Mouse (Mus musculus) large intestine, adult 2 months (tissue): ENCODE results near the gene Irf8. TPM values are rescaled to one million over a fixed set of nuclear protein-coding genes. Genes with fewer than 3 reads are reported as not detected.
A peak's percentile ranks its signal among the peaks of the same experiment; 100 is the strongest.

ENCODE experiments used
- DNase-seq: peaks from one replicate; pipeline ENCODE4 v3.0.0-alpha.2; 2012; ENCODE audit warnings: low read depth, low spot score
- WGBS: fragments of 180-500 bp; shearing (Covaris S2); methylation state at CpG from one replicate; pipeline ENCODE4 v1.1.7; 2018; 5-methylcytosine and 5-hydroxymethylcytosine counted together
- polyA plus RNA-seq: library from polyadenylated mRNA; depleted of rRNA; stranded (reverse); fragments of >200 nt; gene quantifications from 2 replicates; pipeline ENCODE4 v1.2.3, GENCODE M21; 2012; rRNA removed

The Irf8 gene
- polyA plus RNA-seq = 75.8 and 95.3 TPM in 2 replicates

DNA sequence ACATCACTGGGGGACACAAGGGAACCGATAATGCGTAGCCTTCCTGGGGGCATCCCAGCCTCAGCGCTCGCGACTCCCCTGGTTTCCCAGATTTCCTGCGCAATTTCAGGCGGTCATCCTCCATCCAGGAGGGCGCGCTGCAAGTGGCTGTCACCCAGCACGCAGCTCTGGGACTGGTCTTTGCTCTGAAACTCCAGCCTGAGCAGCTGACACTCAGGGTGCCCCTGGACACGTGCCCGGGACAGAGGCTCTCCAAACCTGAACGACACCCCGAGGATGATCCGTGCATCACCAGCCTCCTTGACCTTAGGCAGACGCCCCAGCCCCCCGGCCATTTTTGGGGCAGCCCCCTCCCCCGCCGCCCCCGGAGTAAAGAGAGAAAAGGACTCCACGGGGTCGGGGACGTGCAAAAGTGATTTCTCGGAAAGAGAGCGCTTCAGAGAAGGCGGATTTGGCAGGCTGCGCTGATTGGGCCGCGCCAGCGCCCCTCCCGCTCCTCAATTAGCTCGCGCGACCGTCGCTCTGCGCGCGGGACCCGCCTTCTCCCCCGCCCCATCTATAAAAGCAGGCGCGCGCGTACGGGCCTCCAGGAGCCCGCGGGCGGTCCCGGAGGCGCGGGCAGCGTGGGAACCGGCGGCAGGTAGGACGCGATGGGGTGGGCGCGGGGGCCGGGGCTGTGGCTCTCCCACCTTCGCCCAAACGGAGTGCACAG, at the start of gene Irf8:
Irf8 (plus strand) TSS at position 589 of the 712 bp plus-strand sequence.
- 1% methylated on average over 62 of the region's 62 CpGs for WGBS
- no peak for DNase-seq

DNA sequence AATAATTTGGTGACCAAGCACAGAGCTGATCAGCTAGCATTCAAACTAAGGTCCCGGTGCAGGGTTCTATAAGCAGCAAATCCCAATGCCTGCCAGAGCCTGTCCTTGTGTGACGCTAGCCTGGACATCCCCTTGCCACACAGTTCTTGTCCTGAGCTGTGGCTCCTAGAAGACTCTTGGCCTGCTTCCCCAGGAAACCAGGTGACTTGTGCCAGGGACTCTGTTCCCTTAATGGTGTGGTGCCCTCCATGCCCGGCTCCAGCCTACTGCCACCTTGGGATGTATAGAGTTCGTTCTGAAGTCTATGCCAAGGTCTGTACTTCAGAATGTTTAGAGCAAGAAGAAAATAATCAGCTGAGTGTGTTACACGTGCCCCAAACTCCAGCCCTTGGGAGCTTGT, 49.6 kb upstream of the Irf8 start:
- DNase-seq = no peak
- 86% methylated on average over 5 of the region's 5 CpGs for WGBS

DNA sequence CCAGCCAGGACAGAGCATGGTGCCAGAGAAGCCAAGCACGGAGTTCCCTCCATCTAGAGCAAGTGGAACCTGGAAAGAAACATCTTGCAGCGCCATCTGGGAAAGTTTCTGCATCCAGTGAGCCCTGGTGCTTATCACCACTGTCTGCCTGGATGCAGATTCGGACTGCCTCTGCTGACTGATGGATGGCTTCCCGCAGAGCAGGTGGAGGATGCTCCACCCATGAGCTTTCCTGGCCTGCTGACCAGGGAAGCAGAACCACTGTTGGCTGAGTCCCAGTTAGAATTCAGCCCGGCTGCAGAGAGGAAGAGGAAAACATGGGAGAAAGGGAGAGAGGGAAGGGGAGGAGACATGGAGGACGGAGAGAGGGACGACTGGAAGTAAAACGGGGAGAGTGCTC, 48.4 kb upstream of the Irf8 start:
- no peak for DNase-seq
- 52% methylated on average over 8 of the region's 8 CpGs for WGBS

DNA sequence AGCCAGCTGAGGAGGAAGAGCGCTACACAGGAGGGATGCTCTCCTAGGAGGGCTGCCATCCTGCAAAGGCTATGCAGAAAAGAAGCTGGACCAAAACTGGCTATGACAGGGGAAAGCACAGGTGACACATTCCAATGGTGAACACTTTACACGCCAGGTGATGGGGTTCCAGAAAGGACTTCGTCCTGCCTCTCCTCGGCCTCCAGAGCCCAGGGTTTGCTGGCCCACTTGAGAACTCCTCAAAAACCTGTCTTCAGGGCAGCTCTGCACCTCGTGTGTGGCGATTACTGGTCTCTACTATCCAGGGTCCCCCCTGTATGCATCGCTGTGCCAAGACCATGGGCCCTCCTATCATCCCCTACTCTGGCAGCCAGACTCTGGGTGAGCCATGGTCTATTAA, 47.6 kb upstream of the Irf8 start:
- 96% methylated on average over 7 of the region's 7 CpGs for WGBS

GRCm38 (mm10) chr8:120692934-120693333, 43.2 kb upstream of the Irf8 start:
- no peak for DNase-seq
- 51% methylated on average over 4 of the region's 4 CpGs for WGBS

More for the DNA sequence above, 47.6 kb upstream of the Irf8 start:
- DNase-seq = no peak

GRCm38 (mm10) chr8:120693861-120694493, 42.2 kb upstream of the Irf8 start:
- DNase-seq = peak; percentile 70
- WGBS = 10% methylated on average over 22 of the region's 22 CpGs

GRCm38 (mm10) chr8:120696401-120697153, 39.6 kb upstream of the Irf8 start:
- WGBS = 57% methylated on average over 13 of the region's 13 CpGs

GRCm38 (mm10) chr8:120697154-120697978, 38.8 kb upstream of the Irf8 start:
- no peak for DNase-seq
- WGBS = 53% methylated on average over 17 of the region's 17 CpGs

More at GRCm38 (mm10) chr8:120696401-120697153, 39.6 kb upstream of the Irf8 start:
- no peak for DNase-seq

DNA sequence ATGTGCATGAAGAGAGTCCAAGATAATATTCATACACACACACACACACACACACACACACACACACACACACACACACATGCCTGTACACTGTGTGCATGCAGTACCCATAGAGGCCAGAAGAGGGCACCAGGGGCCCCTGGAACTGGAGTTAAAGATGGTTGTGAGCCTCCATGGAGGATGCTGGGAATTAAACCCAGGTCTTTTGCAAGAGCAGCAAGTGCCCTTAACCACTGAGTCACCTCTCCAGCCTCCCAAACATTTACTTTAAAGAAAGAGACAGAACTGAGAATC, 38.2 kb upstream of the Irf8 start:
- DNase-seq = no peak

DNA sequence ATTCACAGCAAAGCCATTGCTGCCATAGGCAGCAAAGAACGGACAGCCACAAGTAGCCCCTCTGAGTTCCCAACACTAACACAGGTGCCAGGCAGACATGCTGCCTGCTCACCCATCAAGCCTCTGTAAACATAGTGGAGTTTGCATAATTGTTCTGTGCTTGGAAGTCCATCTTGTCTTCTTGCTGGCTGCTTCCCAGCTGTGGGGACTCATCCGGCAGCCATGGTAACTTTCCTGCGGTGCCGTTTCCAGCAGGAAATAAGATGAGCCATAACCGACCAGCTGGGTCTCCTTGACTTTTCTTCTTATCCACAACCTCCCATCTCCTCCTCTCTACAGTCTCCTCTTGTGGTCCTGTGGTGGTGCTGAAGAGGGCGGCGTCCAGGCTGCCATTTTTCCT, 37.7 kb upstream of the Irf8 start:
- WGBS = 77% methylated on average over 7 of the region's 7 CpGs
- DNase-seq = no peak

DNA sequence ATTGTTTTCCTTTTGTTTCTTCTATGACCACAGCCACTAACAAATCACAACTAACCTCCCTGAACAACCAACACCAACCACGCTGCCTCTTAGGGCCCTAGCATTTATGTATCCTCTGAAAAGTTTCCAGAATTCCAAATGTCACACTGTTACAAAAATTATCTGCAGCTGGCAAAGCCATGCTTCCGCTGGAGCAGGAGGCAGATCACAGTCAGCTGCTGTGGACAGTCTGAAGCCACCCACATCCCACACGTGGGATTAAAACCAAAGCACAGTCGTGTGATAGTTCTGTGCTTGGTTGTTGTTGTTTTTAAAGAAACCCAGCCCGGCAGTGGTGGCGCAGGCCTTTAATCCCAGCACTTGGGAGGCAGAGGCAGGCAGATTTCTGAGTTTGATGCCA, 37.1 kb upstream of the Irf8 start:
- 67% methylated on average over 6 of the region's 6 CpGs for WGBS
- DNase-seq = no peak

DNA sequence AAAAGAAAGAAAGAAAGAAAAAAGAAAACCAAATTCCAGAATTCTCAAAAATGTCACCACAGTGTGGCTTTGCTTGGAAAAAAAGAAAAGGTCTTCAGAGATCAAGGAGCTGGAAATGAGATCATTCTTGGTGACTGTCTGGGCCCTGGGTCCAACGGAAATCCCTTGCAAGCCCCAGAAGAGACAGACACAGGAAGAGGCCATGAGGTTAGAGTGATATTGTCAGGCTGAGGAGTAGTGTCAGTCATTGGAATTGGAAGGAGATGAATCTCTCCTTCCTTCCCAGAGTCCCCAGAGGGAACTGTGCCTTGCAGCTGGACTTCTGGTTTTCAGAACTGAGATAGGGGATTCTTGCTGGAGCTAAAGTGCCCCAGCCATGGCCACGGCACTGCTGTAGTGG, 36.6 kb upstream of the Irf8 start:
- 76% methylated on average over 2 of the region's 2 CpGs for WGBS

DNA sequence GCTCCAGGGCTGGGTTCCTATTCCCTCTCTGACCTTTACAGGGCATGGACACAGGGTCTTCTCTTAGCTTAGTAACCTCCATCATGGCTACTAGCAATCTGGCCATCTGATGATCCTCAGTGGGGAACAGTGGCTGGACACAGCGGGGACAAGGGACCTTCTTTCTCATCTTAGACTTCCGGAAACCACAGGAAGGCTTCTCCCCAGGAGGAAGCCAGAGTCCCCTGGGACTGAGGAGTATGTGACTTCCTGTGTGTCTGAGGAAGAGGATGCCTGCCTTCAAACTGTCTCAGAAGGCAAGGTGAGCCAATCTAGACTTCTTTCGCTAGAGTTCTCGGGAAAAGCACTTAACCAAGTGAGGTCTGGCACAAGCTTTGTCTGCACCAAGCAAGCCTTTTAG, 36.1 kb upstream of the Irf8 start:
- 88% methylated on average over 4 of the region's 4 CpGs for WGBS
- no peak for DNase-seq

More for the DNA sequence above, 36.6 kb upstream of the Irf8 start:
- no peak for DNase-seq

GRCm38 (mm10) chr8:120701758-120702465, 34.2 kb upstream of the Irf8 start:
- 30% methylated on average over 19 of the region's 19 CpGs for WGBS
- DNase-seq = peak; percentile 72

DNA sequence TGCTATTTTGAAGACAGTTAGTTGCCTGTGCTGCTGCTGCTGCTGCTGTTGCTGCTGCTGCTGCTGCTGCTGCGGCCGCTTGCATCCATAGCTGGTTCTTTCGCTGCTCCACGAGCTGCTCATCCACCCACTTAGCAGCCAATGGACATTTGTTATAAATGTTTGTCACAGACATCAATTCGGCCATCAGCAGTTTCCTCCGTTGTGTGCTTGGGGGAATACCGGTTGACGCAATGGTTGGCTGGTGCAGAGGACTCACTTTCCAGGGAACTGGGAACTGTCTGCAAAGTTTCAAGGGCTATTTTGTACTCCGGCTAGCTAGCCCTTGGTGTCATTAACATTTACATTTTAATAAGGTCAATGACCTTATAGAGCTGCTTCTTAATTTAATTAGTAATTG, 32.0 kb upstream of the Irf8 start:
- no peak for DNase-seq
- WGBS = 64% methylated on average over 9 of the region's 9 CpGs

DNA sequence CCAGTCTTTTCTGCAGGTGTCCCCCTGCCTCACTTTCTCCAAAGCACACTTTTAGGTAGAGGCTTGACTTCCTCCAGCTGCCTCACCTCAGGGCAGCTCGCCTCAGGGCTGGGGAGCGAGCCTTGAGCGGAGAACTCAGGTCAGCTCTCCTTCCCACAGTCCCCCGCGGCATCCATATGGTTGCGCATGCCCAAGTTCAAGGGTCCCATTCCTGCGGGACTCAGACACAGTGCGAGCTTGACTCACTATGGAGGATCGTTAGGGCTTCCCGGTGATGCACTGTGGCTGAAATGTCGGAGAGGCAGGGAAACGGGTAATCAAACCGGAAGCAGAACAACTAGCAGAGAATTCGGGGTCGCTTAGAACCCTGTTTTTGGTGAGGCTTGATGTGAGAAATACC, 31.0 kb upstream of the Irf8 start:
- no peak for DNase-seq
- 93% methylated on average over 15 of the region's 15 CpGs for WGBS

GRCm38 (mm10) chr8:120706193-120706592, 30.0 kb upstream of the Irf8 start:
- WGBS = 88% methylated on average over 3 of the region's 3 CpGs
- no peak for DNase-seq

GRCm38 (mm10) chr8:120709176-120709575, 27.0 kb upstream of the Irf8 start:
- WGBS = 84% methylated on average over 10 of the region's 10 CpGs
- no peak for DNase-seq

GRCm38 (mm10) chr8:120715200-120715599, 21.0 kb upstream of the Irf8 start:
- WGBS = 65% methylated on average over 6 of the region's 6 CpGs
- no peak for DNase-seq
